Mouse (Mus musculus): ENCODE data around the gene Ptcd2.

The Ptcd2 gene

GRCm38 (mm10) chr13:99344599-99345575, at the start of gene Ptcd2, which contains the start of gene Mrps27:
Ptcd2 (minus strand) TSS chr13:99344705.
Mrps27 (plus strand) TSS chr13:99344786.
- DNase-seq (ENCODE audit: low spot score in 2 of 2): peak; percentile 97 to 98

GRCm38 (mm10) chr13:99393128-99393527, 48.6 kb upstream of the Ptcd2 start:
- DNase-seq (ENCODE audit: low spot score in 2 of 2): no peak

DNA sequence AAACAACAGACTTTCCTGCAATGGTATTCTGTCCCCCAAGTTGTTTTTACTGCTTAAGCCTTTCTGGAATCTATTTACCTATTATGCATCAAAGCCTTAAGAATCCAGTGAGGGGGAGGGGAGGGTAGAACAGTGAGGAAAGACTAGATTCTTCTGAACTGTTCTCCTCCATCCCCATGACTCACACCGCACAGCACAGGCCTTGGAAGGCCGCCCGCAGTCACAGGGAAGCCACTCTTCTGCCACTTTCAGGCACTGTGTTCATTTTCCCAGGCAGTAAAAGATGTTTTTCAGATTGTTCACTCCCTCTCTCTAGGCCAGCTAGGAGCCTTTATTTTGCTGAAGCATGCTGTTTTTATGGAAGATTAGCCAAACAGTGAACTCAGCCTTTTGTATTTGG, 46.9 kb upstream of the Ptcd2 start:
- peak; percentile 37 to 38 for DNase-seq (ENCODE audit: low spot score in 2 of 2)

DNA sequence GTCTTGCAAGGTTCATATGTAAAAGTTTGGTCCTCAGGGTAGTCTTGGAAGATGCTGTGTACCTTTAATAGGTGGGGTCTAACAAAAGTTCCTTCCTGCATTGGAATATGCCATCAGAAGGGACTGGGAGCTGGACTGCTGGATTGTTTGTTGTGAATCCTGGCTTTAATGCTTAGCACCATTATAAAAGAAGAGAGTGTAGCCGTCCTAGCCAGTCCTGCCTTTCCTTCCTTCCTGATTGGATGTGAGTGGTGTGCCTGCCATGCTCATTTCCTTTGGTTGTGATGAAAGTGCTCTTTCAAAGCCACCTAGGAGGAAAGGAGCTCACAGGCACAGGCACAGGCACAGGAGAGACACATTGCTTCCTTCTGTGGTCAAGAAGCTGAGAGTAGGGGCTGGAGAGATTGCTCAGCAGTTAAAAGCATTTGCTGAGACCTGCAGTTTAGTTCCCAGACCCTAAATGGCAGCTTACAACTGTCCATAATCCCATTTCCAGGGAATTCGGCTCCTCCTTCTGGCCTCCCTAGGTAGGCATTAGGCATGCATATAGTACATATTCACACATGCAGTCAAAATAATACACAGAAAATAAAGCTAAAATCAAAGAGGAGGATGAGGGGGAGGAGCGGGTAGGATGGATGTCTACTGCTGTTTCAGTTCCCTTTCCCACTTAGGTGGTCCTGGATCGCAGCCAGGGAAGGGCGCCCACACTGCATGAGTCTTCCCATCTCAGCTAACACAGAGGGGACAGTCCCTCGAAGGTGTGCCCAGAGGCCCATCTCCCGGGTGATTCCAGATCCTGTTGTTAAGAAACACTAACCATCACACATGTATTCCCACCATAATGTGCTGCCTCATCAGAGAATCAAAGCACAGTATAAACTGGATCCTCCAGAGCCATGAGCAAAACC, 43.7 kb upstream of the Ptcd2 start:
- DNase-seq (ENCODE audit: low spot score in 2 of 2): no peak

- DNase-seq (ENCODE audit: low spot score in 2 of 2): no peak
Observed at GRCm38 (mm10) chr13:99386341-99386740, 41.8 kb upstream of the Ptcd2 start.

DNA sequence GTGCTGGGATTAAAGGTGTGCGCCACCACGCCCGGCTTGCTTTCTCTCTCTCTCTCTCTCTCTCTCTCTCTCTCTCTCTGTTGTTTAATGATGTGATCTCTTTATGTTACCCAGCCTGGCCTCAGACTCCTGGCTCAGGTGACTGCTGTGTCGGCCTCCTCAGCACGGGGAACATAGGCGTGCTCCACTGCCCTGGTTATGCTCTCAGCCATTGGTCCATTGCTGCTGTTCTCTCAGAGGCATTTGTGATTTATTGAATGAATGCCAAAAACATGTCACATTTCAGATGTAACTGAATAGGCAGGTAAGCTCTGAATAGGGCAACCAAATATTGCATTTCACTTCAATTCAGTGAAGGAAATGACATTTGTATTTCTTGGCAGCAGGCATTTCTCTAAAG, 41.4 kb upstream of the Ptcd2 start:
- DNase-seq (ENCODE audit: low spot score in 2 of 2): no peak

DNA sequence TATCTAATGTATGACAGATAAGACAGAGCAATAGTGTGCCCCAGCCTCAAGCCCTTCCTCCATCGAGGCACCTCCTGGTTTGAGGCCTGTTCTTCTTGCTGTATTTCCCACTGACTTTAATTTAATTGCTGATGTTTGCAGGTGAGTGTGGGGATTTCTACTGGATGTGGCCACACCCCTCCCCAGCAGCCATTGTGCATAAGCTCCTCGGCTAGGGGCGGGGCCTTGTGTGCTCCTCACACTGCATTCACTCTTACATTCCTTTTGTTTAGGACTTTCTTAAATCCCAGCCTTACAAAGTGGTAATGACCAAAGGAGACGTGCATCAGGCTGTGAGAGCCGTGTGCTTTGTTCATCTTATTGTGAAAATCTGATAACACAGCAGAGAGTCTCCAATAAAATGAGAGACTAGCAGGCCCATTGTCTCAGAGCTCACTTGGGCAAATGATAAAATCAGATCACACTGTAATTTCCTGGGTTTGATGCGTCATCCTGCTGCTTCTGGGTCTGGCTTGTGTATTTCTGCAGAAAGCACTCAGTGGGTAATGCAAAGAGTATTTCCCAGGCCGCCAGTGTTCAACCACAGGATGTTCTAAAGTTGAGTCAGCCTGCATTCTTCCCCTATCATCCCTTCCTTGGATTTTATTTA, 40.2 kb upstream of the Ptcd2 start:
- DNase-seq (ENCODE audit: low spot score in 2 of 2): no peak

GRCm38 (mm10) chr13:99382373-99382772, 37.9 kb upstream of the Ptcd2 start:
- DNase-seq (ENCODE audit: low spot score in 2 of 2): no peak

GRCm38 (mm10) chr13:99378223-99378622, 33.7 kb upstream of the Ptcd2 start:
- no peak for DNase-seq (ENCODE audit: low spot score in 2 of 2)

GRCm38 (mm10) chr13:99377055-99377454, 32.5 kb upstream of the Ptcd2 start:
- no peak for DNase-seq (ENCODE audit: low spot score in 2 of 2)

DNA sequence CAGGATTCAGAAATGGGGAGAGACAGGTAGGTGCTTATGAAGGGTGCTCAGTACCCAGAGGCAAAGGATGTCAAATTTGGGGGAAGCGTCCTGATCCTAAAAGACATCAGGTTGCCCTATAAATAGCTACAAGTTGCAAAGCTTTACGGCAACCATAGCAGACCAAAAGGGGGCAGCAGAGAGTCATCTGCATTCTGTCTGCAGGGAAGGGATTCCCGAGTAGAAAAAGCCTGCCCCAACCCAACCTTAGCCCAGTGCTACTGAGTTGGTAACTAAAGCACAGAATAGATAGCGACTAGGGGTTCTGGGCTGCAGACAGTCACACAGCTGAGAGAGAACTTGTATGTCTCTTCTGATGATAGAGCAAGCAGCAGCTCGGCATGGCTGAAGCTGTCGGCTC, 31.0 kb upstream of the Ptcd2 start:
- DNase-seq (ENCODE audit: low spot score in 2 of 2): peak; percentile 37 to 63

- DNase-seq (ENCODE audit: low spot score in 2 of 2): no peak
Observed at GRCm38 (mm10) chr13:99374191-99374590, 29.7 kb upstream of the Ptcd2 start.

DNA sequence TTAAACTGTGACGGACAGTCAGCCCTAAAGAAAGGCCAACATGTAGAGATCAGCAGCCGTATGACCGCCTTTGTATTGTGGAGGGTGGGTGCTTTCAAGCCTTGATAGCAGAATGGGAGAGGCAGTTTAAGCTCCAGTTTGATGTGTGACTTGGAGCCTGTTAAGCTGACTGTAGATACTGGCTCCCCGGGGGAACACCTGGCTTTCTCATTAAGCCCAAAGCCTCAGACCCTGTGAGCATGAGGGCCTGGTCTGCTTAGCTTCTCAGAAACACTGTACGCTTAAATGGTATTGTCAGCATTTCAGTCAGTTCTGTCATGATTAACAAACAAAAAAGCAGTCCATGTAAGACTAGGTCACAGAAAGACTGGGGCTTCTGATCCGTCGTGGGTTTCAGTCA, 29.2 kb upstream of the Ptcd2 start:
- DNase-seq (ENCODE audit: low spot score in 2 of 2): no peak

- DNase-seq (ENCODE audit: low spot score in 2 of 2): no peak
Observed at GRCm38 (mm10) chr13:99371285-99371684, 26.8 kb upstream of the Ptcd2 start.

DNA sequence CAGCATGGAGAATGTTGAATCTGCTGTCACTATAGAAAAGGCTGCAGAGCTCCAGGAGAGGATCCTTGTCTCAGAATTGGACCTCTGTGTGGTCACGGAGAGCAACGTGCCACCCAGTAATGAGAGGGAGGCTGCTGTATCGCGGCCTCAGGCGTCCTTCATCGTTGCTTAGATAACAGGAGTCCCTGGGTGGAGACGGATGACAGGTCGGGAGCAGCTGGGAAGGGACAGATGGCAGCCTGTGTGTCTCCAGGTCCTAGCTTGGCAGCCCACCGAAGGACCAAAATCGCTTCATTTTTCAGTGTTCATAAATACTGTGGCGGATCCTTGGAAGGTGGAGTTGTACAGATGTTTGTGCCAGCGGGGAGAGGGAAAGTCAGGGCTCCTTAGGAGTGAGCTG, 24.6 kb upstream of the Ptcd2 start:
- no peak for DNase-seq (ENCODE audit: low spot score in 2 of 2)

GRCm38 (mm10) chr13:99367554-99368174, 23.2 kb upstream of the Ptcd2 start:
- DNase-seq (ENCODE audit: low spot score in 2 of 2): no peak

DNA sequence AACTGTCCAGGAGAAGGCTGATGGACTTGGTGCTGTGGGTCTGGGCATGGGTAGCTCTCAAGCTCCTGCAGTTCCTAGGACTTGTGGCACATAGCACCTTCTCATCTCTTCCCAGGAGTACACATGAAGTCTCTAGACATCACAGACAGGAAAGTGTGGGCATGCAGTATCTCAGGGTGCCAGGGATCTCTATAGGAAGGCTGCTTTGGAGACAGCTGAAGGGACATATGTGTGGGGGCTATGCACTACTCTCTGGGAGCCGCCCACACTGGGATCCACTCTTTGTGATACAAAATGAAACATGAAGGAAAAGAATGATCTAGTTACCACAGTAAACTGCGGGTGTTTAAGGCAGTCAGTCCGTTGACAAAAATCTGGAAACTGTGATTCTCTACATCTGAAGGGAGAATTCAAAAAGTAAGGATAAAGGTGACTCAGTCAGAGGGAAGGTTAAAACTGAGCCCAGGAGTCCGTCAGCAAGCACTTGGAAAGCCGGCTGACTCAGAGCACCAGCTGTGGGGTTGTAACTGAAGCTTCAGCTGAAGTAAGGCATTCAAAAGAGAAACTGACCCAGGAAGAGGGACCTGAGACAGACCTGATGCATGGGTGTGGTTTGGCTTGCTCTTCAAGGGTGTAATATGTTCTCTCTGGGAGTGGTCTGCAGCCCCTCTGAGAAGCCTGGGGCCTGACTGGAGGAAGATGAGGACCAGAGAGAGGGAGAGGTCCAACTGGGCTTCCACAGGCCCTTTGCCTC, 22.1 kb upstream of the Ptcd2 start:
- peak; percentile 83 to 94 for DNase-seq (ENCODE audit: low spot score in 2 of 2)

- DNase-seq (ENCODE audit: low spot score in 2 of 2): no peak
Observed at GRCm38 (mm10) chr13:99363866-99364265, 19.4 kb upstream of the Ptcd2 start.

DNA sequence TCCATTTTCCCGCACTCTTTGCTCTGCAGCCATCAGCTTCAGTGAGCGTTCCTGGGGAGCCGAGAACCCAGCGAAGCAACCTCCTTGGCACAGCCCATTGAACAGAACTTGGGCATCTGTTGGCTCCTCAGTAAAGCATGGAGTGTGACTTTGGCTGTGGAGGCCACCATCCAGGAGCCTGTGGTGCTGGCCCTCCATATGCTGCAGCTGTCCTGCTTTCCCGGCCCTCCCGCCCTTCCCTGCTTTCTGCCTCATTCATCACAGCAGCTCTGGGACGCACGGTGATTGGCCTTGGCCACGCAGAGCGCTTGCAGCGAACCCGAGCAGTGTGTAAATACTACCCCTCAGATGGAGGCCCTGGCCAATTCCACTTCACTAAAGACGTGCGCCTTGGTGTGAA, 14.4 kb upstream of the Ptcd2 start:
- no peak for DNase-seq (ENCODE audit: low spot score in 2 of 2)

- no peak for DNase-seq (ENCODE audit: low spot score in 2 of 2)
Observed at GRCm38 (mm10) chr13:99356428-99357265, 12.1 kb upstream of the Ptcd2 start.
